Mouse (Mus musculus) heart, adult 2 months (tissue): ENCODE measurements at regions not wholly inside any gene's neighbourhood (a gene's known extent, or its start where the extent isn't known, plus 50 kb on each side); places are given as distances from the start of the nearest gene placed in this dataset.

ENCODE experiments used
- DNase-seq, 2 experiments: peaks; one replicate each; pipeline ENCODE4 v3.0.0; 2021
- H3K27ac ChIP-seq: fragments of 200-600 bp; 2 replicates; pipeline ENCODE4 v1.8.1; 2022
- H3K27me3 ChIP-seq: fragments of 200-500 bp; 2 replicates; pipeline ENCODE4 v1.6.1; 2012; ENCODE audit warnings: mild to moderate bottlenecking, low read length, inconsistent platforms, mixed read lengths; ENCODE audit not compliant: control insufficient read depth, insufficient read depth
- H3K36me3 ChIP-seq: fragments of 200-500 bp; 2 replicates; pipeline ENCODE4 v1.6.1; 2012; ENCODE audit warnings: low read length, inconsistent platforms; ENCODE audit not compliant: control insufficient read depth, insufficient read depth
- H3K4me1 ChIP-seq: fragments of 200-500 bp; 2 replicates; pipeline ENCODE4 v1.6.1; 2011; ENCODE audit warnings: low read length; ENCODE audit not compliant: control insufficient read depth, insufficient read depth
- H3K4me3 ChIP-seq: fragments of 200-600 bp; 2 replicates; pipeline ENCODE4 v1.8.1; 2022
- H3K79me2 ChIP-seq: fragments of 200-500 bp; replicated peaks from 2 replicates; pipeline ENCODE4 v1.6.1; 2012; ENCODE audit warnings: mild to moderate bottlenecking, inconsistent platforms, low read length, moderate library complexity, mixed read lengths; ENCODE audit not compliant: control insufficient read depth, insufficient read depth
- H3K9ac ChIP-seq: fragments of 200-500 bp; 2 replicates; pipeline ENCODE4 v1.6.1; 2012; ENCODE audit warnings: low read depth, mild to moderate bottlenecking, control low read depth, inconsistent platforms, low read length, mixed read lengths
- CTCF ChIP-seq: fragments of 200-600 bp; IDR thresholded peaks from 2 replicates; pipeline ENCODE4 v1.8.1; 2022; ENCODE audit warnings: antibody characterized with exemption, mild to moderate bottlenecking, moderate library complexity
- EP300 ChIP-seq: fragments of 200-500 bp; IDR thresholded peaks from 2 replicates; pipeline ENCODE4 v1.6.1; 2011; ENCODE audit warnings: low read depth, low read length, control low read depth; ENCODE audit not compliant: insufficient read depth
- POLR2A ChIP-seq: fragments of 200-500 bp; IDR thresholded peaks from 2 replicates; pipeline ENCODE4 v1.6.1; 2011; ENCODE audit warnings: mild to moderate bottlenecking, low read depth, low read length, control low read depth; ENCODE audit not compliant: insufficient read depth
- WGBS: fragments of 180-500 bp; shearing (Covaris S2); methylation state at CpG from one replicate; pipeline ENCODE4 v1.1.7; 2018; 5-methylcytosine and 5-hydroxymethylcytosine counted together
- intact Hi-C: fragments of 180-260 bp; cut with DNase I; formaldehyde crosslinking; loops from one replicate; pipeline ENCODE4 v1.15.1; 2025

- no peaks in the 10 kb centered on the region; the same call in 1 of the 2 replicates for H3K4me1 ChIP-seq
- no peak overlapping the region for H3K9ac ChIP-seq
- H3K36me3 ChIP-seq = no peaks in the 10 kb centered on the region
- H3K4me3 ChIP-seq = no peak overlapping the region
- no peaks in the 10 kb centered on the region for H3K27me3 ChIP-seq
- intact Hi-C loops = loop anchor here (1.0 to 2.0 kb wide), 2 partner anchors 56 to 485 kb away; no protein-coding TSS in a partner anchor
- no peak for DNase-seq
- peak; percentile 79 for TF ChIP-seq CTCF
- no peak for TF ChIP-seq EP300
- WGBS = 21% methylated on average over 5 of the region's 5 CpGs
- H3K27ac ChIP-seq = no peak overlapping the region
- H3K79me2 ChIP-seq = no peaks in the 10 kb centered on the region
Observed at GRCm38 (mm10) chr6:133904501-133904900, 50.9 kb upstream of the Kap start.

- WGBS = 81% methylated on average over 7 of the region's 7 CpGs
- Histone ChIP-seq H3K27ac (no peak overlapping the region), H3K4me1 (no peaks in the 10 kb centered on the region), H3K79me2 (no peaks in the 10 kb centered on the region), H3K36me3 (no peaks in the 10 kb centered on the region), H3K4me3 (no peak overlapping the region), H3K9ac (no peak overlapping the region), H3K27me3 (no peaks in the 10 kb centered on the region)
- intact Hi-C loops = no loop called here
- TF ChIP-seq POLR2A = no peak
- no peak for TF ChIP-seq CTCF
- DNase-seq = no peak
Observed at GRCm38 (mm10) chr6:133934667-133935066, 81.1 kb upstream of the Kap start.

- TF ChIP-seq EP300 = no peak
- no peak overlapping the region for H3K9ac ChIP-seq
- H3K4me1 ChIP-seq = no peaks in the 10 kb centered on the region
- H3K27me3 ChIP-seq = no peaks in the 10 kb centered on the region
- 77% methylated on average over 2 of the region's 2 CpGs for WGBS
- intact Hi-C loops = no loop called here
- H3K4me3 ChIP-seq = no peak overlapping the region
- no peaks in the 10 kb centered on the region for H3K79me2 ChIP-seq
- no peak for DNase-seq
- H3K36me3 ChIP-seq = no peaks in the 10 kb centered on the region
- H3K27ac ChIP-seq = no peak overlapping the region
Observed at GRCm38 (mm10) chr6:133935671-133936070, 82.1 kb upstream of the Kap start.

GRCm38 (mm10) chr6:133959902-133960634 lies 75.4 kb upstream of the Etv6 start:
- Histone ChIP-seq H3K36me3 (no peaks in the 10 kb centered on the region), H3K27me3 (no peaks in the 10 kb centered on the region), H3K9ac (no peak overlapping the region), H3K4me3 (no peak overlapping the region), H3K27ac (no peak overlapping the region), H3K4me1 (peaks cover 4% of the 10 kb centered on the region), H3K79me2 (no peaks in the 10 kb centered on the region)
- TF ChIP-seq EP300 = no peak
- TF ChIP-seq CTCF = no peak
- no peak for TF ChIP-seq POLR2A
- DNase-seq = no peak
- WGBS = 79% methylated on average over 11 of the region's 11 CpGs
- intact Hi-C loops = loop anchor here (1.0 to 10.0 kb wide), 5 partner anchors 55 to 655 kb away; partner anchors contain the start of gene Etv6

- H3K4me3 ChIP-seq = no peak overlapping the region
- DNase-seq = peak; percentile 61 to 69
- no peak overlapping the region for H3K9ac ChIP-seq
- WGBS = 19% methylated on average over 7 of the region's 7 CpGs
- TF ChIP-seq EP300 (0 out of 2 replicates have a peak, but pooled peaks have one; percentile 26), CTCF (peak; percentile 94), POLR2A (no peak)
- H3K36me3 ChIP-seq = no peaks in the 10 kb centered on the region
- H3K79me2 ChIP-seq = no peaks in the 10 kb centered on the region
- H3K27me3 ChIP-seq = no peaks in the 10 kb centered on the region
- no peak overlapping the region for H3K27ac ChIP-seq
- peaks cover 4% of the 10 kb centered on the region for H3K4me1 ChIP-seq
- intact Hi-C loops = loop anchor here (1.0 to 10.0 kb wide), 5 partner anchors 56 to 654 kb away; partner anchors contain the start of gene Etv6
Observed at GRCm38 (mm10) chr6:133960713-133961112, 74.8 kb upstream of the Etv6 start.

GRCm38 (mm10) chr6:133962641-133963040 lies 72.9 kb upstream of the Etv6 start:
- Histone ChIP-seq H3K4me3 (no peak overlapping the region), H3K36me3 (no peaks in the 10 kb centered on the region), H3K27ac (no peak overlapping the region), H3K4me1 (peaks cover 4% of the 10 kb centered on the region), H3K79me2 (no peaks in the 10 kb centered on the region), H3K9ac (no peak overlapping the region), H3K27me3 (no peaks in the 10 kb centered on the region)
- intact Hi-C loops = loop anchor here (5.0 to 10.0 kb wide), 2 partner anchors 280 to 652 kb away; no protein-coding TSS in a partner anchor
- no peak for DNase-seq
- TF ChIP-seq EP300 (no peak), POLR2A (no peak), CTCF (no peak)
- WGBS = 95% methylated on average over 5 of the region's 5 CpGs
